Mouse (Mus musculus) B cell, adult 62 days (primary cell): ENCODE measurements around the gene Zfp874b. TPM values are rescaled to one million over a fixed set of nuclear protein-coding genes. Genes with fewer than 3 reads are reported as not detected.

Experiments used
- total RNA-seq: library from RNA; stranded (reverse); gene quantifications from 4 replicates; pipeline ENCODE4 v1.2.4, GENCODE M21; 2023

The Zfp874b gene
- total RNA-seq = 10.2 to 11.4 TPM (median 11.0 TPM) in 4 replicates

DNA sequence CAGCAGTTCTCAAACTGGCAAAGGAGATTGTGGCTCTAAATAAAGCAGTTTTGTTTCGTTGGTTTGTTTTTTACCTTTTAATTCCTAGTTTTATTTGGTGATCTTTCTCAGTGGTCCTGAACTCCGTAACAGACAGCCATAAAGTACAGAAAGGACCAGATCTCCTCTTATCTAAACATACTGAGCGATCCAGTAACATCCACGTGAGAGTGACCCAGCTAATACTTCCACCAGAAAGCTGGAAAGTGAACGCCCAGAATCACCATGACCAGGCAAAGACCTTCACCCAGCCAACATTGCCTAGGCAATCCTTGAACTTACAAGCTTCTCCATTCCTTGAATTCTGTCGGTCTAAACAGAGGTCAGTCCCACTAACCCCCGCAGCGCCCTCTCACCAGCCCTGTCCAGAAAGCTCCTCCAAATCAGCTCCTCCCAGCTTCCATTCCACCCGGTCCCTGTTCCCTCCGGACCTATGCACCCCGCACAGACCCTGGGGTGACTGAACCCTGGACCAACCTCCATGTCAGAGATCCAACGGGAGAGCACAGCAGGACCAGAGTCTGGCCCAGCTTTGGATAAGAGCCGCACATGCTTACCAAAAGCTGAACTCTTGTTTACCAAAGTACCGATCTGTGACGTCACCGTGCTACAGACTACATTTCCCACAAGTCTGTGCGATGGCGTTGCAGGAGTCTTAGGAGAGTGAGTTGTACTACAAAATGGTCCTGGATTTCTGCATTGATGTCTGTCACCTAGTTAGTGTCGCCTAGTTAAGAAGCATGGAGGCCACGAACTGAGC, at the start of gene Zfp874b:
Zfp874b (minus strand) TSS at position 634 of the 799 bp plus-strand sequence.

DNA sequence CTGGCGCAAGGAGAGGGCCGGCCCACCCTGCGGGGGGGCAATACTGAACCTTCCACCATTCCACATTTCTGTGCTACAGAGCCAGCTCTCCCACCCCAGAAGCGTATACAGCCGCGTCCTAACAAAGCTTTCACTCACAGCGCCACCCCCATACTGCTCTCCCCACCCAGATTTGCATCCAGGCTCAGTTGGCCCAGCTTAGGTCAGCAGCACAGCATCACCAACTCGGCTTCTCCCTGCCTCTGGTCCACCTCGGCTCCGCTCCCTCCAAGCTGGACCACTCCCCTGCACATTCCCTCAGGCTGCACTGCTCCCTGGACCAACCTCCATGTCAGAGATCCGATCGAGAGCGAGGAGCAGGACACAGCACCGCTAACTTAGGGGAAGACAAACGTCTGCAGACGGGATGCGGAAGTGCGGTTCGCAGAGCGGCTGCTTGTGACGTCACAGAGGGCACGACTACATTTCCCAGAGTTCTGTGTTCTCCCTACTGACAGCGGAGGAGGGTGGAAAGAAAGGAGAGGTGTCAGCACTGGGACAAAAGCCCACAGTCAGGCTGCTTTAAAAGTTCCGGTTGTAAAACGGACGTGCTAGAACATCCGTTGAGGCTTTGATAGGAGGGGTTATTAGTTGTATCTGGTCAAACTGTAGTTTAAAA, 41.8 kb upstream of the Zfp874b start, which contains the start of the genes Gm26965 and Zfp87:
Gm26965 (minus strand) TSS at position 399 of the 658 bp plus-strand sequence.
Zfp87 (minus strand) TSS at position 425 of the 658 bp plus-strand sequence.

DNA sequence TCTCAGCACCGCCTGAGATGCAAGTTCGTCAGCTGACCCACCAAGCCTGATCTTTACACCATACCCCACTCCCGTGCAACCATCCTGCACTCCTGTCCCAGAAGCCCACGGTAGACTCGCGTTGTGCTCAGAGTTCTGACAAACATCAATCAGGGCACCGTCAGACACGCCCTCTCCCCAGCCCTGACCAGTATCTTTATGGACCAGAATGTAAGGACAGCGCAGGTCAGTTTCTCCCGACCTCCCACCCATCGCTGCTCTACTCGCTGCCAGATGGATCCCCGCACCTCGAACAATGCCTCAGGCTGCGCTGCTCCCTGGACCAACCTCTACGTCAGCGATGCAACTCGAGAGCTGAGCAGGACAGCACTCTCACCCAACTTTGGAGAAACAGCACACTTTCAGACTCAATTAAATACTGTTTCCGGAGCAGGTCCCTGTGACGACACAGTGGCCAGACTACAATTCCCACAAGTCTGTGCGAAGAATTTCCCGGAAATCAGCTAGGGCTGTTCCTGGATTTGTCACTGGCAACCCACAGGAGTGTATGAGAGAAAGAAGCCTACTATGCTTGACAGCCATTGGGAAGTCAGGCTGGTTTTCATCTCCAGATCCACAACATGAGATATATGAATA, 16.1 kb upstream of the Zfp874b start, which contains the start of gene Zfp58:
Zfp58 (minus strand) TSS at position 472 of the 636 bp plus-strand sequence.

DNA sequence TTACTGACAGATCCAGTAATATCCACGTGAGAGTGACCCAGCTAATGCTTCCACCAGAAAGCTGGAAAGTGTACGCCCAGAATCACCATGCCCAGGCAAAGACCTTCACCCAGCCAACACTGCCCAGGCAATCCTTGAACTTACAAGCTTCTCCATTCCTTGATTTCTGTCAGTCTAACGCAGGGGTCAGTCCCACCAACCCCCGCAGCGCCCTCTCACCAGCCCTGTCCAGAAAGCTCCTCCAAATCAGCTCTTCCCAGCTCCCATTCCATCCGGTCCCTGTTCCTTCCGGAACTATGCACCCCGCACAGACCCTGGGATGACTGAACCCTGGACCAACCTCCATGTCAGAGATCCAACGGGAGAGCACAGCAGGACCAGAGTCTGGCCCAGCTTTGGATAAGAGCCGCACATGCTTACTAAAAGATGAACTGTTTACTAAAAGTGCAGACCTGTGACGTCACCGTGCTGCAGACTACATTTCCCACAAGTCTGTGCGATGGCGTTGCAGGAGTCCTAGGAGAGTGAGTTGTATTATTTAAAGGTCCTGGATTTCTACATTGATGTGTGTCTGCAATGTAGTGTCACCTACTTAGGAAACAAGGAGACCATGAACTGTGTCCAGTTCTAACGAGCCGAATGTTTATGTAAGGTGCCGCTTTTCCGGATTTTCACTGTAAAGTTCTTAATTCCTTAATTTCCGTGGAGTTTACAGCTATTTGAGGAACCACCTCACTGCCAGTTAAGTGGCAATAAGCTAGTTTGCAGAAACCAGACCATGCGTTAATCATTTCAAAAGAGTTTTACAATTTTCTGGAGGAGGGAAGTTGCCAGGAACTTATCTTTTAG, 32.7 kb downstream of the Zfp874b start, which contains the start of gene Zfp874a:
Zfp874a (minus strand) TSS at position 453 of the 849 bp plus-strand sequence.

Other genes starting within 250 kb of the Zfp874b start
- gene Zfp458, start 205.8 kb downstream of the Zfp874b start, total RNA-seq = 2.3 to 4.3 TPM (median 3.1 TPM) in 4 replicates
- gene Zfp457, start 177.8 kb downstream of the Zfp874b start, total RNA-seq = 1.8 to 2.7 TPM (median 2.5 TPM) in 4 replicates
- 13.3 to 16.5 TPM (median 15.3 TPM) in 4 replicates for gene Zfp595, start 151.7 kb downstream of the Zfp874b start, total RNA-seq
- gene Gm28044, start 123.7 kb downstream of the Zfp874b start, total RNA-seq = 3.0 to 4.5 TPM (median 3.2 TPM) in 3 of 4 replicates, not detected in the other
- gene Zfp953, start 123.7 kb downstream of the Zfp874b start, total RNA-seq = 6.7 to 7.9 TPM (median 7.3 TPM) in 4 replicates
- gene Gm28041, start 108.5 kb downstream of the Zfp874b start, total RNA-seq = 2.4 to 6.8 TPM (median 3.1 TPM) in 4 replicates
- gene Zfp456, start 108.4 kb downstream of the Zfp874b start, total RNA-seq = 8.8 to 11.1 TPM (median 9.2 TPM) in 4 replicates
- gene Zfp429, start 84.4 kb downstream of the Zfp874b start, total RNA-seq = 12.8 to 15.9 TPM (median 14.9 TPM) in 4 replicates
- gene Zfp459, start 62.8 kb downstream of the Zfp874b start, total RNA-seq = 1.5 to 5.7 TPM (median 2.1 TPM) in 4 replicates
- 4.4 to 9.8 TPM (median 6.6 TPM) in 4 replicates for gene Zfp874a, start 32.6 kb downstream of the Zfp874b start, total RNA-seq
- gene Zfp58, start 16.3 kb upstream of the Zfp874b start, total RNA-seq = 11.2 to 12.8 TPM (median 12.4 TPM) in 4 replicates
- 1.2 TPM in 1 of 4 replicates, not detected in the others for gene Gm26965, start 41.9 kb upstream of the Zfp874b start, total RNA-seq
- 22.5 to 24.2 TPM (median 23.7 TPM) in 4 replicates for gene Zfp87, start 41.9 kb upstream of the Zfp874b start, total RNA-seq
- gene Zfp748, start 69.6 kb upstream of the Zfp874b start, total RNA-seq = 6.5 to 8.0 TPM (median 6.8 TPM) in 4 replicates
- 14.8 to 18.5 TPM (median 16.9 TPM) in 4 replicates for gene Zfp729b, start 125.4 kb upstream of the Zfp874b start, total RNA-seq
- gene Gm49345, start 153.5 kb upstream of the Zfp874b start, total RNA-seq = 0.60 to 5.3 TPM (median 1.4 TPM) in 4 replicates
- 10.7 to 16.3 TPM (median 13.5 TPM) in 4 replicates for gene Zfp729a, start 153.5 kb upstream of the Zfp874b start, total RNA-seq
- 9.3 to 12.7 TPM (median 11.0 TPM) in 4 replicates for gene Zfp738, start 202.8 kb upstream of the Zfp874b start, total RNA-seq
- gene Zfp65, start 244.9 kb upstream of the Zfp874b start, total RNA-seq = 12.0 to 16.3 TPM (median 13.1 TPM) in 4 replicates